Mouse (Mus musculus) neutrophil, adult 65 days (primary cell): ENCODE measurements around the gene Itgb6. TPM values are rescaled to one million over a fixed set of nuclear protein-coding genes. Genes with fewer than 3 reads are reported as not detected.

Experiments used
- total RNA-seq: library from RNA; stranded (reverse); gene quantifications from 2 replicates; pipeline ENCODE4 v1.2.4, GENCODE M21; 2023

The Itgb6 gene
- not detected in 2 replicates for total RNA-seq

GRCm38 (mm10) chr2:60722514-60722913 is at the start of gene Itgb6:
Gene Itgb6 (minus strand): TSS chr2:60722643.

GRCm38 (mm10) chr2:60552902-60553682 is 169.4 kb downstream of the Itgb6 start, which contains the start of gene Pla2r1:
Gene Pla2r1 (minus strand): TSS chr2:60553308.

Other genes with a start within 250 kb of the Itgb6 start
- 0.07 TPM in 1 of 2 replicates, not detected in the other for gene Pla2r1, start 169.3 kb downstream of the Itgb6 start, total RNA-seq
- gene Rbms1, start 240.5 kb upstream of the Itgb6 start, total RNA-seq, result 151 and 178 TPM in 2 replicates